Mouse (Mus musculus): ENCODE measurements around the gene Gm29133.
A peak's percentile ranks its signal among the peaks of the same experiment; 100 is the strongest.

Gene Gm29133

DNA sequence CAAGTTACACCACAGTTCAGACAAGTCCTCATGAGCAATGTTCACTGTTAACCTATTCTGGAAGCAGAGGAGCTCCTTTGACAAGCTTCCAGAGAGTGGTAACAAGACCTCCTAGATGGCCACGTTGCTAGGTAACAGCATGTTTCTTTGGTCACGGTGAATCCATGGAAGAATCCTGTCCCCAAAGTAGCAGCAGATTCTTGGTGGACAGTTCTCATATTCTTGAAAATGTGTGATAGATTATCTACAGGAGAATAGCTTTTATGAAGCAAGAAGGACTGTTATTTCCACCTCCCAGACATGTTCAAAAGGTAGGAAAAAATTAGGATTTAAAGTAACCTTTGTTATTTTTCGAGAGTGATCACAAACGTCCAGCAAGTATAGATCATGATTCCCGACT is at the start of gene Gm29133:
Gene Gm29133, plus strand, starts transcription at position 301 of the 400 bp plus-strand sequence.
- no peak for DNase-seq (ENCODE audit: low read depth, low spot score)

GRCm38 (mm10) chr3:75699088-75699487 is 48.9 kb upstream of the Gm29133 start:
- no peak for DNase-seq (ENCODE audit: low read depth, low spot score)

- DNase-seq (ENCODE audit: low read depth, low spot score): no peak
These were observed 46.7 kb upstream of the Gm29133 start for GRCm38 (mm10) chr3:75701336-75701735.

GRCm38 (mm10) chr3:75706536-75706935 is 41.5 kb upstream of the Gm29133 start:
- DNase-seq (ENCODE audit: low read depth, low spot score): no peak

GRCm38 (mm10) chr3:75713678-75714295 is 34.2 kb upstream of the Gm29133 start:
- DNase-seq (ENCODE audit: low read depth, low spot score): peak; percentile 60

DNA sequence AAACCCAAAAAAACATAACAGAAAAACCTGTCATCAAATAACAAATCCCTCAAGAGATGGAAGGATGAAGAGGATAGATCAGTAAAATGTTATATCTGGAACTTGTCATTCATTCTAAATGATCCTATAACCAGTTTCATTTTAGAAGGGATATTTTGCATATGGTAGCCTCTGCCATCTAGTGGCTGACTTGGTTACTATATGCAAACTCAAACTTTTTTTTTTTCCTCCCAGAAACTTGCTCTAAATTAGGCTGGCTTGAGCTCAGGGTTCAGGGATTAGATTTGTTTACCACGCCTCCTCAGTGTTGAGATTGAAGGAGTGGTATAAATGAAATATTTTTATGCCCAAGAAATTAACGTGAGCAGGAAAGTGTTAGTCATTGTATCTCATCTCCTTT is 27.3 kb upstream of the Gm29133 start:
- DNase-seq (ENCODE audit: low read depth, low spot score): peak; percentile 57

- peak; percentile 60 for DNase-seq (ENCODE audit: low read depth, low spot score)
These were observed 16.9 kb upstream of the Gm29133 start for GRCm38 (mm10) chr3:75730982-75731600.

DNA sequence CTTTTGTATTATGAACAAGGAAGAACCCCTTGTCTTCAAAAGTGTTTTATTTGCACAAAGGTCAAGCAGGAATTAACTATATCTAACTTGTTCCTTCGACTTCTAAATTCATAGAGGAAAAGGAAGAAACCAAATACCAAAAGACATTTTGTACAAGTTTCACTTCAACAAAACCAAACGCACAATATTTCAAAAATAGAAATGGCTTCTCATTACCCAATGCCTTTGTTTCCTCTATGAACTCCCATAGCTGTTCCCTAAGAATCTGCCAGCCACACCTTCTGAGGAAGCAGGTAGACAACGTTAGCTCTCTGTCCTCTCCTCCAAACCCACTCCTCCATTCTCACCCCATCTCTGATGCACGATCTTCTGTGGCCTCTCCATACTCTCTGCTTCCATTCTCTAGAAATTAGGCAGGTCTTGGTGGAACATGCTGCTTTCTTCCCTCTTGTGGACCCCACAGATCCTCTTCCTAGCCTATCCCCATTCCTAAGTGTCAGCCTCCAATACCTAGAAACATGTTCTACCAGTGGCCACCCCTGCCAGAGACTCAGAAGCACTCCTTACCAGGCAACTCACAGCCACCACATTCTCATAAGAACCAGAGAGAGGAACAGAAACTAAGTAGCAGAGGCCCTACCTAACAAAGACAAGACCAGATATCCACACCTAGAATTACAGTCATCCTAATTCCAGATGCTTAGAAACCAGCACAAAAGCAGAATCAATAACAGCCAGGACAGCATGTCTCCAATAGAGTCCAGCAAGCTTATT is 4.1 kb upstream of the Gm29133 start:
- no peak for DNase-seq (ENCODE audit: low read depth, low spot score)

GRCm38 (mm10) chr3:75745343-75745742 is 2.7 kb upstream of the Gm29133 start:
- no peak for DNase-seq (ENCODE audit: low read depth, low spot score)

- no peak for DNase-seq (ENCODE audit: low read depth, low spot score)
These were observed 15.4 kb downstream of the Gm29133 start for GRCm38 (mm10) chr3:75763351-75763750.

DNA sequence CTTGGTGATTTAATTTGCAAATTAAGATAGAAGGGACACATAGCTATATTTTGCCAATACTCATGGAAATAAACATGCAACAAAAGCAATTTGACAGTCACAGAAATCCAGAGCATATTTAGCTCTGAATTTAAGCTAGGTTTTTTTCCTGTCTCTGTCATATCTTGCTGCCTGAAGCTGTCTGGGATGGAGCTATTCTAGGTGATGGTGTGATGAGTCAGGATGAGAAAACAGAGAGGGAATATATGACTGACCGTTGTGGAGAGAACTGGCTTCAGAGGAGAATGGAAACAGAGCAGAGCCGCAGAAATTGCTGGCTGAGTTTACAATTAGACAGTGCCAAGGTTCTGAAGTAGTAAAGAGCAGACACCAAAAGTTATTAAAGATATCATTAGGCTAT is 26.3 kb downstream of the Gm29133 start:
- DNase-seq (ENCODE audit: low read depth, low spot score): no peak

DNA sequence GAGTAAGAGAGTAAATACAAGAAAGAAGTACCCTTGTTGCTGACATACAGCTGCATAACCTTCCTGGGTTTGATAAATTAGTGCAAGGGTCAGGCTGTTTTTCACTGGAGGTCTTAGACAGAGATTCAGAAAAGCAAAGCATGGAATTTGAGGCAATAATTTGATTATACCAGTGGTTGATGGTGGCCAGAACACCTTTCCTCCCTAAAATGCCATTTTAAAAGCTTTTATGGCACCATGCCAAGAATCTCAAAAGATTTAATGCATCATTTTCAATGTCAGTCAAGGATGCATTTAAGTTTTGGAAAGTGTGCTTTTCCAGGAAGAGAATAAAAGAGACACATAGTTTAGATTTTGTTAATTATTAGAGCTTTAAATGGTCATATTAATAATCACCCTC is 60.0 kb downstream of the Gm29133 start:
- no peak for DNase-seq (ENCODE audit: low read depth, low spot score)

- no peak for DNase-seq (ENCODE audit: low read depth, low spot score)
These were observed 75.9 kb downstream of the Gm29133 start for GRCm38 (mm10) chr3:75823934-75824333.

GRCm38 (mm10) chr3:75824458-75824857 is 76.5 kb downstream of the Gm29133 start:
- no peak for DNase-seq (ENCODE audit: low read depth, low spot score)

- DNase-seq (ENCODE audit: low read depth, low spot score): no peak
These were observed 86.8 kb downstream of the Gm29133 start for GRCm38 (mm10) chr3:75834827-75835226.

GRCm38 (mm10) chr3:75835286-75835967 is 87.4 kb downstream of the Gm29133 start:
- DNase-seq (ENCODE audit: low read depth, low spot score): no peak
